Mouse (Mus musculus): Measurements from ENCODE around the gene Fubp1. TPM values are rescaled to one million over a fixed set of nuclear protein-coding genes. Genes with fewer than 3 reads are reported as not detected.

Fubp1 gene
- total RNA-seq, 4 experiments from 2014 or later = 105 to 167 (median 132) TPM

GRCm38 (mm10) chr3:152238836-152239235 is 28.6 kb downstream of the Fubp1 start:
- DNase-seq = no peak

- DNase-seq = no peak
Observed at GRCm38 (mm10) chr3:152239592-152239991, 29.4 kb downstream of the Fubp1 start.

GRCm38 (mm10) chr3:152241098-152241497 is 30.9 kb downstream of the Fubp1 start:
- DNase-seq = no peak

GRCm38 (mm10) chr3:152243304-152243703 is 33.1 kb downstream of the Fubp1 start:
- DNase-seq = no peak

GRCm38 (mm10) chr3:152245273-152245910 is 35.2 kb downstream of the Fubp1 start:
- DNase-seq = no peak

DNA sequence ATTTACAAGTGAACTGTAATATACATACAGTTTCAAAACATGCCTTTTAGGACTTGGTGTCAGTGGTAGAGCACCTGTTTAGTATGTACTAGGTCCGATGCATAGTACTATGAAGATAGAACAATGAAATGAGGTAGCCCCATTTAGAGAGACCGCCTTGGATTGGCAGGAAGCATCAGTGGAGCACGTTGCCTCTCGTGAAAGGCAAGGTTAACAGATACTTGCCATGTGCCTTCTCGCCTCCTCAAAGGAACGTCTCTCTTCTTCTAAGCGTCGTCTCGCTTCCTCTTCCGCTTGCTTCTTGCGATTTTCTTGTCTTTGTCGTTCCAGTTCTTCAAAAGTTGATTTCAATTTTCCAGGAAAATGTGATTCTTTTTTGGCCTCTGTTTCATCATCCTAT is 37.5 kb downstream of the Fubp1 start:
- DNase-seq = no peak

DNA sequence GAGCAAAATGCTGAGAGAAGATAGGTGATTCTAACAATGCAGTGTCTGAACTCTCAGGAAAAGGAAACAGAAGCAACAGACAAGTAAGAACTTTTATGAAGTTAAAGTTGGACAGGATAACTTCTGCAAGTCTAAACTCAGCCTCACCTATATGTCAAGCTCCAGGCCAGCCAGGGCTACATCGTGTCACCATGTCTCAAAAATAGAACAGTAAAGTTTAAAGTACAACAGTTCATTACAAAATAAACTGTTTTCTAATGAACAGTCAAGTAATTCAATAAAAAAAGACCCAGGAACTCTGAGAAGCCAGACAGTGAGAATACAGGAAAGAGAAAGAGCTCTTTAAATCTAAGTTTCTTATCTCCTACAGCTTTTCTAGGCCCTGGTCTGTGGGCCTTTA is 40.3 kb downstream of the Fubp1 start:
- DNase-seq = no peak

DNA sequence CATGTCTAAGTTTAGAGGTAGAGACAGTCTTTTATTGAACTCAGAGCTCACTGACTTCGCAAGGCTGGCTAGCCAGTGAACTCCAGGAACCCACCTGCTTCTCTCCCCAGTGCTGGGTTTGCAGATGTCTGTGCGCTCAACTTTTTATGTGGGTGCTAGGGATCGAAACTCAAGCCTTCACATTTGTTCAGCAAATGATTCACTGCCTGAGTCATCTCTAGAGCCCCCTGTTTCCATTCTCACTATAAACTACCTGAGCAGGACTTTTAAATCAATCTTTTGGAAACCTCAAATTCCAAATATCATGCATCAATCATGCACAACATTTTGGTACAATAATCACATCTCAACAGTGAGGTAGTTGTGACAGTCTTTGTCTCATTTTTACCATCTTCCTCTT is 47.3 kb downstream of the Fubp1 start:
- no peak for DNase-seq

GRCm38 (mm10) chr3:152259409-152259808 is 49.2 kb downstream of the Fubp1 start:
- DNase-seq = peak; percentile 64

DNA sequence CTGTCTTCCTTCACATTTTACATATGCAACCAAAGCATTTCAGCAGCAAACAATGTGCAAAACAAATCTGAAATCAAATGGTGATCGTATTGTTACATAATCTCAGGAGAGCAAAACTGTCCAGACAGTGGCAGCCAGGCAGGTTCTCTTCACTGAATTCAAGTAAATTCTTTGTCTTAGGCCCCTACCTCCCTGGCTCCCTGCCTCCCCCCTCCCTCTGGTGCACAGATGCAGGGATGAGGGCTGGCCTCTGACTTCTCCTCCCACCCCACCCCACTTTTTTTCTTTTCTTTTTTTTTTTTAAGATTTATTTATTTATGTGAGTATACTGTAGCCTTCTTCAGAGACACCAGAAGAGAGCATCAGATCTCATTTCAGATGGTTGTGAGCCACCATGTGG is 50.1 kb downstream of the Fubp1 start:
- no peak for DNase-seq

GRCm38 (mm10) chr3:152261436-152261835 is 51.2 kb downstream of the Fubp1 start:
- no peak for DNase-seq

GRCm38 (mm10) chr3:152261948-152262347 is 51.7 kb downstream of the Fubp1 start:
- DNase-seq = no peak

GRCm38 (mm10) chr3:152264374-152264773 is 54.2 kb downstream of the Fubp1 start:
- DNase-seq = no peak

DNA sequence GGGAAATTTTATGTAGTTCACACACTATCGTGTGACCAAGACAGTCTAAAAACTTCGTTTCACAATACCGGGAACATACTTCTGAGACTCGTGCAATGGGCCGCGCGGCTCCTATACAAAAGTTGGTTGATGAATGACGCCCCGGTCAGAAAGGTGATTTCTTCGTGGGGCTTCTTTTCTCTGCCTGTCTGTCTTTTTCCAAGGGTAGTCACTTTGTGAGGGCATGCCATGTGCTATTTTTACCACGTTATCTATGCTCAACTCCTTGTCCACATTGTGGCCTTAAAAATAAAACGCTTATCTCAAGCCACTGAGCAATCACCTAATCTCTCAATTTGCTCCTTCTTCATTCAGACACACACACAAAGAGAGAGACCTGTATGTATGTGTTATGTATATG is 54.6 kb downstream of the Fubp1 start:
- DNase-seq = no peak

DNA sequence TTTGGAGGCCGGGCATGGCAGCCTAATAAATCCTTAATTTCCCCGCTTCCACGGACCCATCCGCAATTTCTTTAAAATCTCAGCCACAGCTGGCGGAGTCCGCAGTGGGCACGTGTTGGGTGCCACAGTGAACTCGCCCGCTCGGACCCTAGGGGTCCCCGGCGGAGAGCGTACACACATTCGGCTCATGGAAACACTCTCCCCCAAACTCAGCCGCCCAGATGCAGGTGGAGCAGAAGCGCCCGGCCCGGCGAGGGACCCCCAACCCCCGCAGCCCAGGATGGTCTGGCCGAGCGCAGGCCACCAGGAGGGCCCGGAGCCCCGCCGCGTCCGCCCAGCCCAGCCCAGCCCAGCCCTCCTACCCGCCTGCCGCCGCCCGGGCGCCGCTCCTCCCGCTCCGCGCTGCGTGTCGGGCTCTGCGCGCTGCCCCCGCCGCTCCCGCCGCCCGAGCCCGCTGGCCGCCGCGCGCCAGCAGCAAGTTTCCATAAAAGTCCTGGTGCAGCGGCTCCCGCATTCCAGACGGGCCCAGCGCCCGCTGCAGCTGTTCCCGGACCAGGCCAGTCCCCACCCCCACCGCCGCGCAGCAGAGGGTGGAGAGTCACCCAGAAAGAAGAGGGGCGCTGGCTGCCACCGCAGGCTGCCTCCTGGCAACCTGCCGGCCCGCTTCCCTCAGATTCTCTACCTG is 55.3 kb downstream of the Fubp1 start:
- peak; percentile 24 for DNase-seq

DNA sequence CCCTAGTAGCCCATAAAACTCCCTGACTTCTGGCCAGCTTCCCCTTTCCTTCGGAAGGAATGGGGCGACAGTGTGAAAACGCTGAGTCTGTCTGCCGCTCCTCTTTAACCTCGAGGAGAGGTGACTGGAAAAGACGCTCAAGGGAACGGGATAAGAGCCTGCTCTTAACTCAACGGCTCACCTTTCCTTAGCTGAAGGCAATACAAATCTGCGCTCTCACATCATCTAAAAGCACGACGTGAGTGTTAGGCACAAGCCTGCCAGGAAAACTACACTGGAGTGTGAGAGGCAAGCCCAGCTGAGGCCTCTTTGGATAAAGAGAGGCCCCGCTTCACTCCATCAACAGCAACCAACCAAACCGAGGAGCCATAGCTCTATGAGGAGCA is 55.8 kb downstream of the Fubp1 start, which contains the start of gene Nexn:
Gene Nexn (minus strand): TSS at position 315 of the 386 bp plus-strand sequence.
- no peak for DNase-seq

- DNase-seq = no peak
Observed at GRCm38 (mm10) chr3:152268099-152268498, 57.9 kb downstream of the Fubp1 start.

- DNase-seq = no peak
Observed at GRCm38 (mm10) chr3:152271071-152271710, 61.0 kb downstream of the Fubp1 start.

GRCm38 (mm10) chr3:152271876-152272275 is 61.7 kb downstream of the Fubp1 start:
- no peak for DNase-seq

- DNase-seq = no peak
Observed at GRCm38 (mm10) chr3:152272974-152273685, 62.9 kb downstream of the Fubp1 start.

DNA sequence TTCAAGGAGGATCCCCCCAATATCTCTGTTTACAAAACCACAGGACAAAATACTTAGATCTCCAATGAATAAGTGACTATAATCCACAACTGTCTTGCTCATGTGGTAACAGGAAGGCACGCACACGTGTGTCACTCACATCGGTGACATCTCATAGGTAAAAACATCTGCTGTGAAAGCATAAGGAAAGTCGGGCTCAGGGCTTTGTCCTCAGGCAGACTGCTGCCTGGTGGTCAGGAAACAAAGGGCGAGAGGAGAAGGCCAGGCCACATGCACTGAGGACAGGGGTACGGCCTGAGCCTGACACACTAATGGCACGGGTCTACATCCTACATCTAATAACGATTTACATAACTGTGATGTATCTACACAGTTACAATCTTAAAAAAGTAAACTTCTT is 64.8 kb downstream of the Fubp1 start:
- no peak for DNase-seq

GRCm38 (mm10) chr3:152276935-152277334 is 66.7 kb downstream of the Fubp1 start:
- DNase-seq = no peak

- no peak for DNase-seq
Observed at GRCm38 (mm10) chr3:152277912-152278311, 67.7 kb downstream of the Fubp1 start.
